Mouse (Mus musculus): ENCODE measurements around the gene Pheta1.

- no peak for TF ChIP-seq POLR2A (IDR thresholded peaks at IDR 0.05; ENCODE audit: extremely low read depth, insufficient read depth, low read length)
- TF ChIP-seq CTCF (IDR thresholded peaks at IDR 0.05; ENCODE audit: extremely low read depth, insufficient read depth, low read length): no peak
These were observed 4.7 kb downstream of the Pheta1 start for GRCm38 (mm10) chr5:121853368-121854051.

All from cortical plate, adult 2 months (tissue).